Mouse (Mus musculus): ENCODE measurements around the gene Glb1l2.

DNA sequence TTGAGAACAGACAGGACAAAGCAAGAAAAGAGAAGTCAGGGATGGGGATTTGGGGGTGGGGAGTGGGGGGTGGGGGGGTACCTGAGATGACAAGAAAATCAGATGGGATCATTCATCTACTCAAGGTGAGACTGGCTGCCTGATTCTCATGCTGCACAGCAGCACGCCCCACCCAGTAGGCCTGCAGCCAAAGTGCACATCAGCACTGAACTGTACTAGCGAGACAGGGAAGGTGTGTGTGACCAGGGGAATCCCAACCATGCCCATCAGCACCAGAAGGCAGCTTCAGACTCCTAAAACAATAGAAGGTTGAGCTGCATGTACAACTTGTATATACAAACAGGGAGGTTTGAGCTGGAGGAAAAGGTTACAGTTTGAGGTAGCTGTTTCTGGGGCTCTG is 30.6 kb downstream of the Glb1l2 start:
- no peak for TF ChIP-seq CTCF (IDR thresholded peaks at IDR 0.05; ENCODE audit: control insufficient read depth, insufficient read depth, insufficient read length)
- no peak for TF ChIP-seq MYOD1 (IDR thresholded peaks at IDR 0.05; ENCODE audit: control insufficient read depth, insufficient read length, low read depth)
- no peak for TF ChIP-seq FOSL1 (IDR thresholded peaks at IDR 0.05; ENCODE audit: insufficient read depth, low read length, poor library complexity, severe bottlenecking)
- no peak for TF ChIP-seq MAX (IDR thresholded peaks at IDR 0.05)
- no peak for TF ChIP-seq USF1 (IDR thresholded peaks at IDR 0.05; ENCODE audit: low read depth)
- no peak for TF ChIP-seq MYOG (IDR thresholded peaks at IDR 0.05; ENCODE audit: control insufficient read depth, extremely low read depth, insufficient read length)
